Comparison of ENCODE assay signal across 24 mouse cellular contexts in the genomic region with DNA sequence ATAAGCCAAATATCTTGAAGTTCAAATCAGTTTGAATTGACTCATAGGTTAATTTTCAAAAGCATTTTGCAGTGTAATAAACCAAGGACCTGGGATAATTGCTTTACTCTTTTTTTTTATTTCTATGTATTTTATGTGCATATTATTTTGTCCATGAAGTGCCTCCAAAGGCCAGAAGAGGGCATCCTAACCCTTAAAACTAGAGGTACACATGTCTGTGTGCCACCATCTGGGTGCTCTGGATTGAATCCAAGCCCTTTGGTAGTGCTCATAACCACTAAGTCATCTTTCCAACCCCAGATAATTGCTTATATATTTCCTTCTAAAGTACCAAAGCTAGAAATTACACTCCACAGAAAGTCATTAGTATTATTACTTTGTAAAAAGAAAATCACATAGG. TPM values are rescaled to one million over a fixed set of nuclear protein-coding genes. Genes with fewer than 3 reads are reported as not detected.
DNase-seq lines count a peak whose midpoint lies in the region; ATAC-seq and TF ChIP-seq lines count a peak whose summit lies in the region.
"Had no signal": no experiment of that assay in that cellular context is flagged by ENCODE, and none has a peak within 500 bp of the region (broad histone marks: within the 10 kb centered on the region; RNA-seq: fewer than 3 reads in every experiment).

No protein-coding gene starts in this region.

- TF ChIP-seq RAD21 in MEL (IDR thresholded peaks at IDR 0.05; ENCODE audit: low read depth, low read length): peak; percentile 55

- TF ChIP-seq POLR2A in heart, adult 2 months (IDR thresholded peaks at IDR 0.05; ENCODE audit: insufficient read depth, low read depth, low read length): no peak
- no peak for TF ChIP-seq POLR2A in MEL (IDR thresholded peaks at IDR 0.05; ENCODE audit: control insufficient read depth in 1 of 2, insufficient read depth in 1 of 2, low read depth in 1 of 2, low read length in 2 of 2, poor library complexity in 1 of 2)

- DNase-seq in heart, adult 2 months: no peak
- no peak for DNase-seq in heart, adult 8-10 months (ENCODE audit: low spot score)
- DNase-seq in layer of hippocampus, adult 2 months (ENCODE audit: low spot score in 2 of 2): no peak
- no peak for DNase-seq in layer of hippocampus, postnatal 36 days
- DNase-seq in MEL (ENCODE audit: low read depth, low spot score): peak; percentile 40
- DNase-seq in induced T-regulatory cell, adult 2 months (ENCODE audit: low read depth): peak; percentile 1
- no peak for DNase-seq in hindbrain, embryonic 11.5 days (ENCODE audit: low spot score)
- DNase-seq: adrenal gland, postnatal 10 days; spleen, adult 18-20 months; thymus, adult 18-20 months had no signal

- H3K27ac ChIP-seq in heart, adult 2 months: no peak overlapping the region
- no peak overlapping the region for H3K27ac ChIP-seq in layer of hippocampus, adult 2 months
- no peak overlapping the region for H3K27ac ChIP-seq in MEL (ENCODE audit: control insufficient read depth, low read depth, low read length)
- H3K27ac ChIP-seq in hindbrain, embryonic 11.5 days (ENCODE audit: low read depth, low read length): no peak overlapping the region
- H3K27ac ChIP-seq: embryonic facial prominence, embryonic 12.5 days; forebrain, embryonic 15.5 days; heart, embryonic 15.5 days had no signal

- no peak for TF ChIP-seq EP300 in heart, adult 2 months (IDR thresholded peaks at IDR 0.05; ENCODE audit: insufficient read depth, low read depth, low read length)
- TF ChIP-seq EP300 in MEL (IDR thresholded peaks at IDR 0.05; ENCODE audit: low read depth in 1 of 2, low read length in 2 of 2): no peak

- intact Hi-C loops in heart, adult 2 months (cut with DNase I): no loop called here

- no peak overlapping the region for H3K4me2 ChIP-seq in hindbrain, embryonic 11.5 days (replicated peaks; ENCODE audit: low read depth, low read length)
- H3K4me2 ChIP-seq: embryonic facial prominence, embryonic 12.5 days; forebrain, embryonic 15.5 days; heart, embryonic 15.5 days had no signal

- no peak overlapping the region for H3K4me3 ChIP-seq in heart, adult 2 months
- no peak overlapping the region for H3K4me3 ChIP-seq in layer of hippocampus, adult 2 months
- H3K4me3 ChIP-seq in MEL (ENCODE audit: control insufficient read depth in 1 of 2, insufficient read depth in 1 of 2, low read depth in 2 of 2, low read length in 2 of 2): no peak overlapping the region
- H3K4me3 ChIP-seq in hindbrain, embryonic 11.5 days (ENCODE audit: low read depth, low read length): no peak overlapping the region
- H3K4me3 ChIP-seq: embryonic facial prominence, embryonic 12.5 days; forebrain, embryonic 15.5 days; heart, embryonic 15.5 days had no signal

- H3K27me3 ChIP-seq in heart, adult 2 months (ENCODE audit: control insufficient read depth, insufficient read depth, low read length): no peaks in the 10 kb centered on the region
- H3K27me3 ChIP-seq in MEL (ENCODE audit: control insufficient read depth in 1 of 2, insufficient read depth in 2 of 2, low read length in 2 of 2): no peaks in the 10 kb centered on the region
- no peaks in the 10 kb centered on the region for H3K27me3 ChIP-seq in hindbrain, embryonic 11.5 days (ENCODE audit: control insufficient read depth, insufficient read depth, low read length)
- H3K27me3 ChIP-seq: embryonic facial prominence, embryonic 12.5 days; forebrain, embryonic 15.5 days; heart, embryonic 15.5 days had no signal

- no peak for ATAC-seq in hindbrain, embryonic 11.5 days (ENCODE audit: low FRiP score)
- ATAC-seq: forebrain, embryonic 15.5 days had no signal

- no peaks in the 10 kb centered on the region for H3K4me1 ChIP-seq in heart, adult 2 months (ENCODE audit: control insufficient read depth, insufficient read depth, low read length)
- H3K4me1 ChIP-seq in MEL (ENCODE audit: control insufficient read depth in 1 of 2, insufficient read depth in 2 of 2, low read length in 2 of 2): no peaks in the 10 kb centered on the region
- H3K4me1 ChIP-seq in hindbrain, embryonic 11.5 days (replicated peaks; ENCODE audit: control insufficient read depth, insufficient read depth, low read length): no peaks in the 10 kb centered on the region
- H3K4me1 ChIP-seq: embryonic facial prominence, embryonic 12.5 days; forebrain, embryonic 15.5 days; heart, embryonic 15.5 days had no signal

- no peak overlapping the region for H3K9ac ChIP-seq in heart, adult 2 months (ENCODE audit: low read depth, low read length)
- H3K9ac ChIP-seq in MEL (ENCODE audit: control insufficient read depth, low read depth, low read length, poor library complexity, severe bottlenecking): no peak overlapping the region
- no peak overlapping the region for H3K9ac ChIP-seq in hindbrain, embryonic 11.5 days (ENCODE audit: low read depth, low read length)
- H3K9ac ChIP-seq: embryonic facial prominence, embryonic 12.5 days; forebrain, embryonic 15.5 days; heart, embryonic 15.5 days had no signal

- H3K79me2 ChIP-seq in heart, adult 2 months (replicated peaks; ENCODE audit: control insufficient read depth, insufficient read depth, low read length): no peaks in the 10 kb centered on the region
- no peaks in the 10 kb centered on the region for H3K79me2 ChIP-seq in MEL (ENCODE audit: control insufficient read depth, insufficient read depth, low read length, poor library complexity)

- H3K36me3 ChIP-seq in heart, adult 2 months (ENCODE audit: control insufficient read depth, insufficient read depth, low read length): no peaks in the 10 kb centered on the region
- no peaks in the 10 kb centered on the region for H3K36me3 ChIP-seq in MEL (ENCODE audit: control insufficient read depth in 1 of 2, insufficient read depth in 2 of 2, low read length in 2 of 2)
- no peaks in the 10 kb centered on the region for H3K36me3 ChIP-seq in hindbrain, embryonic 11.5 days (ENCODE audit: control insufficient read depth, insufficient read depth, low read length)
- H3K36me3 ChIP-seq: embryonic facial prominence, embryonic 12.5 days; forebrain, embryonic 15.5 days; G1E; heart, embryonic 15.5 days had no signal

- H3K9me3 ChIP-seq in MEL (replicated peaks; ENCODE audit: insufficient read depth, low read length): no peaks in the 10 kb centered on the region
- no peaks in the 10 kb centered on the region; the same call in 1 of the 2 replicates for H3K9me3 ChIP-seq in hindbrain, embryonic 11.5 days (ENCODE audit: control insufficient read depth, low read length)
- H3K9me3 ChIP-seq: G1E; heart, embryonic 15.5 days had no signal

- peak; percentile 16; the same call in 1 of the 2 replicates for TF ChIP-seq CTCF in heart, adult 2 months (IDR thresholded peaks at IDR 0.05)
- peak; percentile 36 for TF ChIP-seq CTCF in layer of hippocampus, adult 2 months (conservative IDR thresholded peaks at IDR 0.05)
- peak in 1 of 3 experiments; percentile 46; a peak in 2 of 6 replicates for TF ChIP-seq CTCF in MEL (IDR thresholded peaks at IDR 0.05 in 2 of 3, conservative IDR thresholded peaks at IDR 0.05 in 1 of 3; ENCODE audit: control insufficient read depth in 1 of 3, insufficient read depth in 1 of 3, low read depth in 2 of 3, low read length in 3 of 3, poor library complexity in 1 of 3, severe bottlenecking in 1 of 3)

TF ChIP-seq in MEL, 35 proteins besides CTCF, POLR2A, EP300 and RAD21:
- no peak for TF ChIP-seq NELFE (IDR thresholded peaks at IDR 0.05; ENCODE audit: low read depth, low read length)
- no peak for TF ChIP-seq TCF12 (IDR thresholded peaks at IDR 0.05; ENCODE audit: low read depth, low read length)
- TF ChIP-seq ZC3H11A (IDR thresholded peaks at IDR 0.05; ENCODE audit: low read depth, low read length): peak; percentile 22; the same call in 1 of the 2 replicates
- no peak for TF ChIP-seq ELF1 (IDR thresholded peaks at IDR 0.05; ENCODE audit: low read depth, low read length)
- peak; percentile 52 for TF ChIP-seq SMC3 (IDR thresholded peaks at IDR 0.05; ENCODE audit: low read depth, low read length)

RNA-seq across cellular contexts. Expression of a gene that starts 2.9 kb away (rescaled TPM):
- total RNA-seq in heart, adult 2 months (2021): not detected
- polyA plus RNA-seq in heart, adult 2 months (2012; rRNA removed): not detected in 2 replicates
- not detected for total RNA-seq in heart, adult 8-10 months (2022)
- not detected for total RNA-seq in layer of hippocampus, adult 2 months (2021)
- total RNA-seq in layer of hippocampus, postnatal 36 days (2021): not detected
- total RNA-seq in MEL (2012; rRNA removed): not detected in 2 replicates
- polyA plus RNA-seq in MEL (2012; ENCODE audit: insufficient read depth in 1 of 2, insufficient read length in 2 of 2, low read depth in 1 of 2, low replicate concordance in 2 of 2, missing spikeins in 1 of 2): not detected
- not detected in 2 replicates for polyA plus RNA-seq in hindbrain, embryonic 11.5 days (2014; fragmentation: Nextera tagmentation; extraction: Ambion mirVana)
- total RNA-seq: adrenal gland, postnatal 10 days; hematopoietic stem cell, adult 5-6 weeks; layer of hippocampus, adult 18-20 months; left cerebral cortex, postnatal 10 days; megakaryocyte-erythroid progenitor cell, adult 5-6 weeks had no signal
- polyA plus RNA-seq: cortical plate, adult 2 months; embryonic facial prominence, embryonic 12.5 days; forebrain, embryonic 15.5 days; G1E; gonadal fat pad, adult 2 months; heart, embryonic 15.5 days; limb, embryonic 14.5 days; liver, embryonic 16.5 days; neural tube, embryonic 11.5 days; stomach, embryonic 14.5 days had no signal

RNA-seq across cellular contexts. Expression of a gene that starts 32.5 kb away (rescaled TPM):
- total RNA-seq in heart, adult 2 months (2021): not detected
- not detected in 2 replicates for polyA plus RNA-seq in heart, adult 2 months (2012; rRNA removed)
- total RNA-seq in heart, adult 8-10 months (2022): not detected
- not detected for total RNA-seq in layer of hippocampus, adult 2 months (2021)
- not detected for total RNA-seq in layer of hippocampus, postnatal 36 days (2021)
- total RNA-seq in MEL (2012; rRNA removed): not detected in 2 replicates
- polyA plus RNA-seq in MEL (2012; ENCODE audit: insufficient read depth in 1 of 2, insufficient read length in 2 of 2, low read depth in 1 of 2, low replicate concordance in 2 of 2, missing spikeins in 1 of 2): not detected
- polyA plus RNA-seq in hindbrain, embryonic 11.5 days (2014; fragmentation: Nextera tagmentation; extraction: Ambion mirVana): not detected in 2 replicates
- total RNA-seq: adrenal gland, postnatal 10 days; hematopoietic stem cell, adult 5-6 weeks; layer of hippocampus, adult 18-20 months; left cerebral cortex, postnatal 10 days; megakaryocyte-erythroid progenitor cell, adult 5-6 weeks had no signal
- polyA plus RNA-seq: cortical plate, adult 2 months; embryonic facial prominence, embryonic 12.5 days; forebrain, embryonic 15.5 days; G1E; gonadal fat pad, adult 2 months; heart, embryonic 15.5 days; limb, embryonic 14.5 days; liver, embryonic 16.5 days; neural tube, embryonic 11.5 days; stomach, embryonic 14.5 days had no signal

RNA-seq across cellular contexts. Expression of a gene that starts 56.6 kb away (rescaled TPM):
- not detected for total RNA-seq in heart, adult 2 months (2021)
- not detected in 2 replicates for polyA plus RNA-seq in heart, adult 2 months (2012; rRNA removed)
- not detected for total RNA-seq in heart, adult 8-10 months (2022)
- total RNA-seq in layer of hippocampus, adult 2 months (2021): not detected
- total RNA-seq in layer of hippocampus, postnatal 36 days (2021): not detected
- not detected in 2 replicates for total RNA-seq in MEL (2012; rRNA removed)
- polyA plus RNA-seq in MEL (2012; ENCODE audit: insufficient read depth in 1 of 2, insufficient read length in 2 of 2, low read depth in 1 of 2, low replicate concordance in 2 of 2, missing spikeins in 1 of 2): not detected
- not detected in 2 replicates for polyA plus RNA-seq in hindbrain, embryonic 11.5 days (2014; fragmentation: Nextera tagmentation; extraction: Ambion mirVana)
- total RNA-seq: adrenal gland, postnatal 10 days; G1E; hematopoietic stem cell, adult 5-6 weeks; layer of hippocampus, adult 18-20 months; left cerebral cortex, postnatal 10 days; megakaryocyte-erythroid progenitor cell, adult 5-6 weeks had no signal
- polyA plus RNA-seq: cortical plate, adult 2 months; forebrain, embryonic 15.5 days; G1E; gonadal fat pad, adult 2 months; heart, embryonic 15.5 days; limb, embryonic 14.5 days; liver, embryonic 16.5 days; neural tube, embryonic 11.5 days; stomach, embryonic 14.5 days had no signal

Comparison
In these comparisons a context has a peak if more than half of its experiments do, and no peak if none do; other contexts are left out.
1. DNase-seq: peak in MEL (single experiment) and induced T-regulatory cell, adult 2 months (single experiment); none in heart, adult 2 months (0 of 2), heart, adult 8-10 months (single experiment), layer of hippocampus, adult 2 months (0 of 2), layer of hippocampus, postnatal 36 days (0 of 2) and hindbrain, embryonic 11.5 days (single experiment).